Mouse (Mus musculus): ENCODE data around the gene Rnf8.
"Not testable (repeated sequence)": the region's sequence is repeated elsewhere in the genome, so short reads cannot be mapped to it uniquely, and the experiment has no call there.

The Rnf8 gene

DNA sequence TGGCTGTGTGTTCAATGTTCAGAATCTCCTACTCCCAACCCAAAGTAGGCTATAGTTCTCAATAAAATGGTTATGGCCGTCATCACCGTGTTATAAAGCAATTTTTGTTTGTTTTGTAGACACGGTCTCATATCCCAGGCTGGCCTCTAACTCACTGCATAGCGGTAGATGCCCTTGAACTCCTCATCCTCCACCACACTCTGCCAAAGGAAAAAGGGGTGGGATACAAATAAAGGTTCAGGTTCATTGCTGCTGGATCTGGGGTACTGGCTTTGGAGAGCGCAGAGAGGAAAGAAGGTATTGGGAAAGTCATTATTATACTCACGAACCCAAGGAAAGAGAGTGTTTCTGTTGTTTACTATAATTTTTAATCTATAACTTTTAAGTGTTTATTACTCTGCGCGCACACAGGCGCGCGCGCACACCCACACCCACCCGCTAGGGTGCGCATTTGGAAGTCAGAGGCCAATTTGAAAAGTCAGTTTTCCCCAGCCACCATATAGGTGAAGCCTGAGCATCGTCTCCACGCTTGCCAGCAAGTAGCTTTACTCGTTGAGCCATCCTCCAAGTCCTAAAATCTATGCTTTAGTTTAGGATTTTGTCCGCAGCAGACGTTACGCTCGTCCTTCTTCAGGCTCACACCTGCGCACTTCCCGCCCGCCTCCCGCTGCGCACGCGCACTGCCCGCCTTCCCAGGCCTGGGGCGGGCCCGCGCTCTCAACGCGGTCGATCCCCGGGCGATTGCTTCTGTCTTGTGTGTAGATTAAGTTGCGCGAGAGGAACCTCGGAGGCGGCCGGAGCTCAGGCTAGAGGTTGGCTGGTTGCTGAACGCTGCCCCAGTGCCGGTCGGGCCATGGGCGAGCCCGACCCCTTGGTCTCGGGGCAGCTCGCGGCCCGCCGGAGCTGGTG lies at the start of gene Rnf8, which contains the start of gene Gm28043:
Gene Rnf8 (plus strand): TSS at position 676 of the 909 bp plus-strand sequence.
Gene Gm28043 (plus strand): TSS at position 762 of the 909 bp plus-strand sequence.
- peak; percentile 96 to 97 for DNase-seq

DNA sequence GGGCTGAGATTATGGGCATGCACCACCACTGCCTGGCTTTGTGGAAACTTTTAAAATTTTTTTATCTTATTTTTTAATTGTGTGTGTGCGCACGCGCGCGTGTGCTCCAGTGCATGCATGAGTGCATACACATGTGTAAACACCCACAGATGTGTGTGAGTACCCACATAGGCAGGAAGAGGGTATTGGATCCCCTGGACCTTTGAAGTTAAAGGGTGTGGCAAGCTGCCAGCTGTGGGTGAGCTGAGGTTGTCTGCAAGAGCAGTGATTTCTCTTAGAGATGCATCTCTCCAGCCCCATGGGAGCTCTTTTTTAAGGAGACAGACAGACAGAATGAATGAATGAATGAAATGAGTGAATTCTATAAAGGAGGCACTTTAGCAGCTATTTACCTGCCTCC lies 49.1 kb upstream of the Rnf8 start:
- no peak for DNase-seq

DNA sequence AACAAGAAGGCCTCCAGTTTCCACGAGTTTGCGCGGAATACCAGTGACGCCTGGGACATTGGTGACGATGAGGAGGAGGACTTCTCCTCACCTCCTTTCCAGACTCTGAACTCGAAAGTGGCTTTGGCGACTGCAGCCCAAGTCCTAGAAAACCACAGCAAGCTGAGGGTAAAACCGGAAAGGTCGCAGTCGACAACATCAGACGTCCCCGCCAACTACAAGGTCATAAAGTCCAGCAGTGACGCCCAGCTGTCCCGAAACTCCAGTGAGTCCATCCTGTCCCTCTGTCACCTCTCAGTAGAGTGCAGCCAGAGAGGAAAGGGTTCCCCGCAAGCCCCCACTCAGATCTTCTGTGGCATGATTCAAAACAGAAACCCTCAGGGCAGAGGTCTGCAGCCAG lies 46.2 kb upstream of the Rnf8 start:
- no peak for DNase-seq

DNA sequence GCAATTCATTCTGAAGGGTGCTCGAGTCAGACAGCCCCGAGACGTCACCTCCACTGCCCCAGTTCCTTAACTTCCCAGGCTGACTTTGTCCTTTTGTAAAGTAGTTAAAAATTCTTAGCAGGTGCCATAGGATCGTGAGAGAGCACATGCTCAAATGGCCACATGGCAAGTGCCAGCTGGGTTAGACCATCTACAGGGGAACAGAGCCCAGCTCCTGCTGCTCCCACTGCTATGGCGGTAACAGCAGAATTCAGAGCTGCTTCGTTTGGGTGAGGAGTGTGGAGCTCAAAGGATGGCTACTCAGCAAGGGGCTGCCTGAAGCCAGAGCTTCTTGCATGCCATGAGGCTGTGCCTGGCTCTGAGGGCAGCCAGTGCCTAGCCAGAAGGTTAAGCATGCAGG lies 44.8 kb upstream of the Rnf8 start:
- DNase-seq: no peak

DNA sequence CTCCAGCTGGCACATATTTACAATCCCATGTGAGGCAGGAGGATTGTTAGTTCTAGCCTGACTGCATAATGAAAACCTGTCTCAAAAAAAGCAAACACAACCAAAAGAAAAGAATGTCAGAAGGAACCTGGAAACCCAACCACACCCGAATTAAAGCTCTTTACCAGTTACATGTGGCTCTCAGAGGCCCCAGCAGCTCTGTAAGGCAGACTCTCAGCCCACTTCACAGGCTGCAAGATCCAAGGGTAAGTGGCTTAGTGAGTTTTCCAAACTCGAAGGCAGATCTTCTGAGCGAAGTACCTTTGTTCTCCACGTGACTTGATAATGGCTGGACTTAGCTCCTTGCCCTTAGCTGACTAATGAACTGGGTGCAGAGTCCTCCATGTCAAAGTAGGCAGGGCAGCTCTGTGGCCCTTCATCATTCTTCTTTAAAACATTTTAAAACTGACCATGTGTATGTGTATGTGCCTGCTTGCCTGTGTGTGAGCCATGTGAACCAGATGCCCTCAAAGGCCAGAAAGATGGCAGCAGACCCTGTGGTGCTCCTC lies 34.9 kb upstream of the Rnf8 start:
- no peak for DNase-seq

DNA sequence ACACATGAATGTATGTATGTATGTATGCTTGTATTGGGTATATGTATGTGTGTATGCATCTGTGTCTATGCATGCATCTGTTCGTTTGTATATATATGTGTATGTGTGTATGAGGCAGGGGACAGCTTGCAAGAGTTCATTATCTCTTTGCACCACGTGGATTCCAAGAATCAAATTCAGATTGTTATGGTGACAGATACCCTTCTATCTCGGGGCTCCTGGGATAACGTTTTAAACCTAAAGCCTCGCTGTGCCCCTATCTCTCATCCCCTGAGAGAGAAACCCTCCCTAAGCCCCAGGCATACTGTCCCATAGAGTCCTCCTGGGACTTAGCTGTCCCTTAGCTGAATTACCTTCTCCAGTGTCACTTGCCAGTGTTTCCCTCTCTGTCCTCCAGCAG lies 31.0 kb upstream of the Rnf8 start:
- no peak for DNase-seq

DNA sequence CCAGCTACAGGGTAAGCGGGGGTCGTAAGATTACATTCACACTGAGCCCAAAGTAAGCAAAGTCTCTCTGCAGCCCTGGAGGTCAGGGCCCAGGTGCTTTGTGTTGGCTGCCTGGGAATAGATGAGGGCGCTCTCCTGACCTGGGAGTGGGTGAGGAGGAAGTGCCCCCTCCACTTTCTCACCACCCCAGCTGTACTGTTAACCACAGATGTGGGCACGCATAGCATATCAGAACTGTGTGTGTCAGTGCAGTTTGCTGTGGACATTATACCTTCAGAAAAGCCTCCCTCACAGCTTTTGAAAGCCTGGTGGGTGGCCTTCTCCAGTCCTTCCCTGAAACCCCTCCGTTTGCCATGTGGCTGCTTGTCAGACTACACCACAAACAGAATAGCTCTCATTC lies 30.3 kb upstream of the Rnf8 start:
- DNase-seq: no peak

DNA sequence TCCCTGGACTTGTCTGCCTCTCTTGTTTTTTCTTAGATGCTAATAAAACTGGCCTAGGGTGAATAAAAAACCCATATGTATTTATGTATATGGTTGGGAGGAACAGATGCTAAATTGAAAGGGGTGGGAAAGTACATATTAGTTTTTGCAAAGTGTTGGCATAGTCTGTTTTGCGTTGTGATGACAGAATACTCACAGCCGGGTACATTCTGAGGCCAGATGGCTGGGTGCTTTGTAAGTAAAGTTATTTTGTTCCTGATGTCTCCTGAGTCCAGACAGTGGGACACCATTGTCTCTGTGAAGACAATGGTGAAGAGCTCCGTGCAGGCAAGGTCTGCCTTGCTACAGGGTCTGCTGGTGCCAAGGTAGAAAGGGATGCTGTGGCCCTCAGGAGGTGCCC lies 29.9 kb upstream of the Rnf8 start:
- DNase-seq: no peak

DNA sequence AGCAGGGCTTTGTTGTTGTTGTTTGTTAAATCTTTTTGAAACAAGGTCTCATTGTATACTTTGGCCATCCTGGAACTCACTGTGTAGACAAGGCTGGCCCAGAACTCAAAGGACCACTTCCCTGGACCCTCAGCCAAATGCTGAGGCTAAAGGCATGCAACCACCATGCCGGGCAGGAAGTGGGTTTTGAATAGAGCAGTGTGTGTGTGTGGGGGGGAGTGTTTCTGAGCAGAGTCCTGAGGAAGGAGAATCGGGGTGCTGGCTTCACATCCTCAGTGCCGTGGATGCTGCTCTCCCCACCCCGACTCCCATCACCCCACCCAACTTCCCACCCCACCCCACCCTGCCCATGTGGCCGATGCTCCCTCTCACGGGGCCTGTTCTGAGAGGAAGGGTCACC lies 29.1 kb upstream of the Rnf8 start:
- DNase-seq: no peak

DNA sequence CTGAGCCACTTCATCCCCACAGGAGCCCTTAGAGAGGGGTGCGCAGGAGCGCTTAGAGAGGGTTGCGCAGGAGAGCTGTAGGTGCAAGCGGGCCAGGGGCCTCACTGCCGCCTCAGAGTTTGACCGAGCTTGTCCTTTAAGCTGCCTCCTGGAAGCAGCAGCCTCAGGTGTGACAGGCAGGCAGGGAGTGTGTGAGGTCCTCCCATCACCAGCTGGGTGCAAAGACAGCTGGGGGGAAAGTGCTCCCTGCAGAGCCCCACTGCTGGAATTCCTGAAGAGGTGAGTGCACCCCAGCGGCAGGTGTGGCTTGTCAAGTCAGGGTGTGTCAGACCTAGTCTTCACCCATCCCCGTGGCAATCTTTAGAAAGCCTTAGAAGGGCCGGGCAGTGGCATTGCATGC lies 27.7 kb upstream of the Rnf8 start:
- no peak for DNase-seq

DNA sequence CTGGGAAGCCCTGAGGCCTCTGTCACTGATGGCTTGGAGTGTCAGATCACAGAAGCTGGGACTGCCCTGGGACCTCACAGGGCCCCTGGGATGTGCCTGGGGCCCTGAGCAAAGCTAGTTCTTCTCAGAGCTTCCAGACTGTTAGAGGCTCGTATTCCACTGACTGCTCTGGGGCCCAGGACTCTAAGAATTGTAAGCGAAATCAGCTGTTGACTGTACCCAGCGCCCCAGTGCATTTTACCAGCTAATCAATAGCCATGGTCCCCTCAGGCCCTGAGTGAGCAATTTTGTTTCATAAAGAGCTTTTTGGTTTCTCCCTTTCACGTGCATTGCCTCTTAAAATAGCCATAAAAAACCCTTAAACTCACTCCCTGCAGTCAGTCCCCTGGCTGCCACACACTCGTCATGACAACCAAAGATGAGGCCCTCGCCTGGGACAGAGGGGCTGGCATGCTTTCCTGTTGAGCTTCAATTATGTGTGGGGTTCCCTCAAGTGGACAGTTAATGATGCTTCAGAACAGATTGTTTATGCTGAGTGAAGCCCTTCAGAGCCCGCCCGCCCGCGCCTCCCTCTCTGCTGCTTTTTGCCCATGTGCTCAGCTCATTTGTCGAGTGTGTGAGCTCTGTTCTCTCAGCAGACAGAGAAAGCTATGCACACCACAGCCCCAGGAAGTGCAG lies 25.2 kb upstream of the Rnf8 start:
- DNase-seq: peak; percentile 46 to 74

DNA sequence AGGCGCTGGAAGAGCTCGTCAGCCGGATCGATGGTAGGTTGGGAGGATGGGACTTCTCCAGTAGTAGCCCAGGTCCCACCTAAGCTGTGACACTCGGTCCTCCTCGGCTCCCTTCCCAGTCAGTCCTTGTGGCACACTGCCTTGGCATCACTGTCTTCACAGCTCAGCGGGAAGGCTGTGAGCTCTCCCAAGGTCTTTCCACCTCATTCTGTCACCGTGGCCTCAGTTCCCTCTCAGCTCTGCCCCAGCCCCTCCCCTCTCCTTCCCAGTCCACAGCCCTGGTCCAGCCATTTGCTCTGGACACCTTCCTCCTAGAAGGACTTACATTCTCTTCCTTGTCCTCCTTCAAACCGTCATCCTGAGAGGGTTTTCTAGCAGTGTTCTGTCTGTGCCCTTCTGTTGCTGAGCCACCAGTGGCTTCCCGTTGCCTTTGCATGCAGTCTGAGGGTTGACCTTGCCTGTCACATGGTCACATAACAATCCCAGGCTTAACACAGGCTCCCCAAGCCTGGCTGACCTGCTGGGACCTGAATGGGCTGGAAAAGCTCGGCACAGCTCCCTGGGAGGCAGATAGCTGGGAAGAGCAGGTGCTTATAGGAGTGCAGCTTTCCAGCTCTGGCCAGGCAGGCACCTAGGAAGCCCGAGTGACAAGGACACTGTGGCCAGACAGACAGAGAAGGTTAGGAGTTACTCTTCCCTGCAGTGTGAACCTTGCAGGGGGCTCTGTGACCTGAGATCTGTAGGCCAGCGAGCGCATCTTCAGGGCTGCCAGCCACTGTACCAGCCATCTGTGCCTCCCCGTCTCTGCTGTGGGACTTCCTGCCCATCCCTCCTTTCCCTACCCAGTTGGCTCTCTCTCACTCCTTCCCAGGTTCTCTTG lies 18.5 kb upstream of the Rnf8 start:
- DNase-seq: no peak

DNA sequence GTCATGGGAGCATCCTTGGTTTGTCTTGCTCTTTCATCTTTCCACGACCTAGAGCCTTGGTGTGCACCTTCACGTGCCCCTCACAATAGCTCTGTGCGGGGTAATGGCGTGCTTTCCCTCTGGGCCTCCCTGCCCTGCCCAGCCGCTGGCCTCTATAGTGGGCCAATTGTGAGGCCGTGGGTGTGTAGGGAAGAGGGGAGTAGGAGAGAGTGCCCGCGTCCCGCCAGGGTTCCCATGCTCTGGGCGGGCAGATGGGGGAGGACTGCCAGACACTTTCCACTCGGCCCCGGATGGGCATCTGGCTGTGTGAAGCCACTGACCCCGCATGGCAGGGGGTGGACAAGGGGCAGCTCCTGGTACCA lies 17.8 kb upstream of the Rnf8 start:
- DNase-seq: no peak

DNA sequence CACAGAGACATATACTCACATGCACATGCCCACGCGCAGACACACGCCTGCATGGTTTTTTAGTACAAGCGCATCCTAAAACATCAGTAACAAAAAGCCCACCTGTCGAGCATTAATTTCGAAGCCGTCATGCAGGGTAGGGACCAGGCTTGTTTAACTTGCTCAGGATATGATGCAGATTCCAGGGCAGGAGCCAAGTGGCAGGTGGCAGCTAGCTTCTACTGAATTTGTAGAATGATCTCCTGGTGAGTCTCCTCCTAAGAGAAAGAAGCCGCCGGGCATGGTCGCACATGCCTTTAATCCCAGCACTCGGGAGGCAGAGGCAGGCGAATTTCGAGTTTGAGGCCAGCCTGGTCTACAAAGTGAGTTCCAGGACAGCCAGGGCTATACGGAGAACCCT lies 15.5 kb upstream of the Rnf8 start:
- no peak for DNase-seq

DNA sequence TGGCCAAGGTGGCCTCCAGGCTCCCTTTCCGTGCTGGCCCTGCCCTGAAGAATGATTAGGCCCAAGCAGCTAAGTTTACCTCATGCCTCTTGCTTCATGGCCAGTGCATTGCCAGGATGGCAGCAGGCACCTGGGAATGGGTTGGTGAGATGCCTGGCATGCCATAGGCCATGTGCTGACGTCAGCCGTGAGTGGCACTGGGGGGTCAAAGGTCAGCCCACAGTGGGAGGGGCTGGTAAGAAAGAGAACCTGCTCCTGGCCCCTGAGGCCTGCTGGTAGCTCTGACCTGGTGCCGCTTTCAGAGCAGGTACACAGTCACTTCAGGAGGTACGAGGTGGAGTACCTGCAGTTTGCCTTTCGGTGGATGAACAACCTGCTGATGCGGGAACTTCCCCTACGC lies 15.1 kb upstream of the Rnf8 start:
- no peak for DNase-seq

DNA sequence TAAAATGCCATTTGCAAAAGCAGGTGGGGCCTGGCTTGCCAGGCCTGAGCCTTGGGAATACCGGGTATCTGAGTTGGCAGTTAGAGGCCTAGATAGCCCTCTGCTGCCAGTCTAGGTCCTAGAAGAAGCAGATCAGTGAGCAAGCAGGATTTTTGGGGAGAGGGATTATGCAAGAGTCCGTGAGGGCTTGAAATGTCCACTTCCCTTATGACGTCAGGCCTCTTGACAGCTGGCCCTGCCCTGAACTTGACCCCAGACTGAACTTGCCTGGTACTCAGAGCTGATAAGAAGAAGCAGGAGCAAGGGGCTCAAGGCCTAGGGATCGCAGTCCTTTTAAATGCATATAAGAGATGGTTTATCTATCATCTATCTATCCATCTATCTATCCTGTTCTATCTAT lies 13.2 kb upstream of the Rnf8 start:
- DNase-seq: peak; percentile 62 to 65

DNA sequence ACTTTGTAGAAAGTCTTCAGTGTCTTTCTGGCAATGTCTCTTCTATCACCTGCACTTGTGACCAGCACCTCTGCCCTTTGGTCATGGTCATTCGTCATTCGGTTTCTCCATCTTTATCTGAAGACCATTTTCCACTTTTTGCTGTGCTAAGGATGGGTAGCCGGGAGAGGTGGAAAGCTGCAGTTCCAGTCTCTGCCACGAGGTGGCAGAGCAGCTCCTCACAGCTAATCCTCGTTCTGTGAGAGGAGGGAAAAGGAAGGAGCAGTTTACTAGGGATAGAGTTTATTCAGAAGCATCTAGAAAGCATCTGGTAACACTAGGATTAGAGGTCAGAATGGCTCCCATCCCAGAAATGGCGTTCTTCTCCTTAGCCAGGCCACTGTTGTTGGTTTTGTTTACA lies 11.3 kb upstream of the Rnf8 start:
- peak; percentile 74 to 85 for DNase-seq

DNA sequence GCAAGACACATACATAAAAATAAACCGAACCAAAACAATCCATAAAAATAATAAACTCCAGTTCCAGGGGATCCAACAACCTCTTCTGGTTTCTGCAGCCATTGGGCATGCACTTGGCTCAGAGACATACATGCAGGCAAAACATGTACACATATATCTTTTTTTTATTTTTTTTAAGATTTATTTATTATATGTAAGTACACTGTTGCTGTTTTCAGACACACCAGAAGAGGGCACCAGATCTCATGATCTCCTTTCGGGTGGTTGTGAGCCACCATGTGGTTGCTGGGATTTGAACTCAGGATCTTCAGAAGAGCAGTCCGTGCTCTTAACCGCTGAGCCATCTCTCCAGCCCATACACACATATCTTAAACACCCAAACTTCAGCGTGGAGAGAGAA lies 1.1 kb upstream of the Rnf8 start:
- DNase-seq: not testable (repeated sequence)

DNA sequence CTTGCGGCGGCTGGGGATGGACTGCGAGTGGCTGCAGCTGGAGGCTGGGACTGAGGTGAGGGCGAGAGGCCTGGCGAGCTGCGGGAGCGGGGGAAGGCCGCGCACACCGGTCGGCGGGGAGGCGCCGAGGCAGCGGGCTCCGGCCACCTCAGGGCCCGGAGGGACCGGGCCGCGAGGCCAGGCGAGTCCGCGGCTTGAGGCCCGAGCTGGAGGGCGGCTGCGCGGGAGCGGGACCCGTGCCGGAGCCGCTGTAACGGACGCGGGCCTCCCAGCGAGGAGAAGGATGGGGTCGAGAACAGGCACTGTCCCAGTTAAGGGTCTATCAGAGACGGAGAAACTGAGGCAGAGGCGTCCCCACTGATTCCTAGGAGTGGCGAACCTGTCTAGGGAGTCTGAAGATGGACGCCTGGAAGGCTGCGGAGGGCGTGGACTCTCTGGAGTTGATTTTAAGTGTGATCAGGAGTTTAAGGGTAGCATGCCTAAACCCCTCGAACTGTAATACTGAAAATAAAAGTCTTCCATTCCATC lies 498 bp downstream of the Rnf8 start:
- no peak for DNase-seq

DNA sequence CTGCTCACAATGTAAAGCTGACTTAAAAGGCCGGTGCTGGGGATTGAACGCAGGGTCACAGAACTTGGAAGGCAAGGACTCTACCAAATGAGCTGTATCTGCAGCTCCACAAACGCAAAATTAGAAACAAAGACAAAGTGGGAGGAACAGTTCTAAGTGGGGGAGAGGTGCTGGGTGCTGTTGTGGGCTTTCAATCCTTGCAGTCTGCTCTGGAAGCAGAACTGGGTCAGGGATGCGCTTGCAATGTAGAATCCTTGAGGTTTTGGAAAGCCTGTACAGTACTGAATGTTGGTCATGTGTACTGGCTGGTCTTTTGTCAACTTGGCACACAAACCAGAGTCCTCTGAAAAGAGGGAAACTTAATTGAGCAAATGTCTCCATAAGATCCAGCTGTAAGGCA lies 1.0 kb downstream of the Rnf8 start:
- no peak for DNase-seq

DNA sequence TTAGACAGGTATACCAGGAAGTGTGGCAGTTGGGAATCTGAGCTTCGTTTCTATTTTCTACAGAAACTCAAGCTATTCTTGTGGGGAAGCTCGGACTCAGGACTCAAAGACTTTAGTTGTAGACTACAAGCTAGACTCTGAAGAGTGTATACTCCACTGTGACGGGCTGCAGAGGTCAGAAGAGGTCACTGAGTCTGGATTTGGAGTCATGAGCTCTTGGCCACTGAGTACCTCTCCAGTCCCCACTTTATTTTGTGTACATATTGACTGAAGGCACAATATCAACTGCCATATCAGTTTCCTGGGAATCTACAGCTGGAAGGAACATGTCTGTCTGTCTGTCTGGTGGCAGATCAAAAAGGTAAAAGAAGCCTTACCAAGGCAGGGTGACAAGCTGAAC lies 4.6 kb downstream of the Rnf8 start:
- DNase-seq: no peak

DNA sequence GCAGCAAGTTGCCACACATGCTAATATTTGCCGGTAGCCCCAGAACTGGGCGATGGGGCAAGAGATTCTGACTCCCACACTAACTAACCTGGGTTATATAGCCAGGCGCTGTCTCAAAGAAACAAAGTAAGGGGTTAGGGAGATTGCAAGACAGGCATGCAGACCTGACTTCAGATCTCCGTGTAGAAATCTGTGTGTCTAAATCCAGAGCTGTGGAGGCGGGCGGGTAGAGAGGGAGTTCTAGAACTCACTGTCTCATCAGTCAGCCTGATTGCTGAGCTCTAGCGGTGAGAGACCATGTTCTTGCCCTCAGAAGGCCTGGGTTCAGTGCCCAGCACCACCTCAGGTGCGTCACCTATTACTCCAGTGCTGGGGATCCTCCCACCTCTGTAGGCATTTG lies 8.9 kb downstream of the Rnf8 start:
- DNase-seq: no peak

DNA sequence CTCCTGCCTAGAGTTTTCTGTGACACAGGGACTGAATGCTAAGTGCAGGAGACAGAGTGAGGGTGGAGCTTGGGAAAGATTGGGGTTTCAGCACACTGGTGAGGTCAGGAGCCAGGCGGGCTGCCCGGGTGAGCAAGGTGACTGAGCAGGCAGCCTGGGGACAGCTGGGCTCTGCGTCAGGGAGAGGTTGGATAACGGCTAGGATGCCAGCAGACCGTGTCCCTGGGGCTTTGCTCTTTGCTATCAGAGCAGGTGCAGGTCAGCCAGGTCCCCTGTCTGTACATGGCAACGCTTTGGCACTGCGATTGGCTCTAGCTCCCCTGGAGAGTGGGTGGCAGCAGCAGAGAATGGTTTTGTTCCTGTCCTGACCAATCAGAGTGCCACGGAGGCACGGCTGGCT lies 12.7 kb downstream of the Rnf8 start:
- DNase-seq: no peak

Data from lung, postnatal 4 days (tissue).